ENCODE assay signal across 8 mouse cellular contexts in genomic region chr4:123664021-123664950, GRCm38 (mm10). TPM values are rescaled to one million over a fixed set of nuclear protein-coding genes. Genes with fewer than 3 reads are reported as not detected.
DNase-seq lines count a peak whose midpoint lies in the region; ATAC-seq and TF ChIP-seq lines count a peak whose summit lies in the region.

No protein-coding gene starts in this region.

- no peaks in the 10 kb centered on the region for H3K9me3 ChIP-seq in embryonic facial prominence, embryonic 14.5 days (ENCODE audit: control insufficient read depth, low read length)
- no peaks in the 10 kb centered on the region for H3K9me3 ChIP-seq in heart, embryonic 11.5 days (replicated peaks; ENCODE audit: control insufficient read depth, low read length)
- no peaks in the 10 kb centered on the region for H3K9me3 ChIP-seq in liver, postnatal 0 days (ENCODE audit: low read length)
- no peaks in the 10 kb centered on the region for H3K9me3 ChIP-seq in neural tube, embryonic 13.5 days

- peaks cover 33% of the 10 kb centered on the region for H3K4me1 ChIP-seq in embryonic facial prominence, embryonic 14.5 days (ENCODE audit: control insufficient read depth, insufficient read depth, low read length)
- H3K4me1 ChIP-seq in heart, embryonic 11.5 days (ENCODE audit: control insufficient read depth, insufficient read depth, low read length): peaks cover 27% of the 10 kb centered on the region
- peaks cover 21% of the 10 kb centered on the region for H3K4me1 ChIP-seq in liver, postnatal 0 days (ENCODE audit: insufficient read depth)
- H3K4me1 ChIP-seq in neural tube, embryonic 13.5 days (replicated peaks): peaks cover 59% of the 10 kb centered on the region

- ATAC-seq in CD4-positive, CD25-positive, alpha-beta regulatory T cell, adult 4 months: peak; percentile 85
- peak; percentile 81 for ATAC-seq in embryonic facial prominence, embryonic 14.5 days (ENCODE audit: low read depth)
- ATAC-seq in heart, embryonic 11.5 days (replicated peaks; ENCODE audit: insufficient number of reproducible peaks, low FRiP score, low TSS enrichment): peak; percentile 86
- ATAC-seq in liver, postnatal 0 days: peak; percentile 88
- ATAC-seq in neural tube, embryonic 13.5 days (ENCODE audit: low read depth): peak; percentile 66

- peak overlapping the region; percentile 98 for H3K9ac ChIP-seq in embryonic facial prominence, embryonic 14.5 days (ENCODE audit: low read depth, low read length)
- peak overlapping the region; percentile 99 for H3K9ac ChIP-seq in heart, embryonic 11.5 days (ENCODE audit: low read depth, low read length)
- H3K9ac ChIP-seq in liver, postnatal 0 days (replicated peaks): peak overlapping the region; percentile 82
- H3K9ac ChIP-seq in neural tube, embryonic 13.5 days: peak overlapping the region; percentile 99

- TF ChIP-seq CTCF in liver, postnatal 0 days (IDR thresholded peaks at IDR 0.05; ENCODE audit: low read depth): no peak

- H3K27me3 ChIP-seq in embryonic facial prominence, embryonic 14.5 days (replicated peaks; ENCODE audit: control insufficient read depth, insufficient read depth, low read length): no peaks in the 10 kb centered on the region
- no peaks in the 10 kb centered on the region for H3K27me3 ChIP-seq in heart, embryonic 11.5 days (ENCODE audit: control insufficient read depth, insufficient read depth, low read length)
- no peaks in the 10 kb centered on the region for H3K27me3 ChIP-seq in liver, postnatal 0 days (ENCODE audit: insufficient read depth, low read length)
- H3K27me3 ChIP-seq in neural tube, embryonic 13.5 days: no peaks in the 10 kb centered on the region

- peak; percentile 84 for DNase-seq in adrenal gland, postnatal 25 days
- peak; percentile 78 for DNase-seq in embryonic facial prominence, embryonic 14.5 days (ENCODE audit: low spot score)
- DNase-seq in kidney, adult 9 months: peak; percentile 73
- DNase-seq in liver, postnatal 0 days: peak; percentile 84
- peak; percentile 76 for DNase-seq in testis, postnatal 14 days (ENCODE audit: low spot score)

- peak overlapping the region; percentile 97 for H3K27ac ChIP-seq in embryonic facial prominence, embryonic 14.5 days (replicated peaks; ENCODE audit: low read depth, low read length)
- H3K27ac ChIP-seq in heart, embryonic 11.5 days (ENCODE audit: low read depth, low read length): peak overlapping the region; percentile 100
- H3K27ac ChIP-seq in liver, postnatal 0 days (ENCODE audit: low read depth): peak overlapping the region; percentile 94
- H3K27ac ChIP-seq in neural tube, embryonic 13.5 days (replicated peaks): peak overlapping the region; percentile 99

- no peaks in the 10 kb centered on the region for H3K36me3 ChIP-seq in embryonic facial prominence, embryonic 14.5 days (ENCODE audit: control insufficient read depth, insufficient read depth, low read length)
- H3K36me3 ChIP-seq in heart, embryonic 11.5 days (ENCODE audit: control insufficient read depth, insufficient read depth, low read length): no peaks in the 10 kb centered on the region
- no peaks in the 10 kb centered on the region for H3K36me3 ChIP-seq in liver, postnatal 0 days (replicated peaks; ENCODE audit: insufficient read depth, low read length)
- H3K36me3 ChIP-seq in neural tube, embryonic 13.5 days: no peaks in the 10 kb centered on the region

- H3K4me2 ChIP-seq in embryonic facial prominence, embryonic 14.5 days (ENCODE audit: low read depth, low read length): peak overlapping the region; percentile 58
- H3K4me2 ChIP-seq in heart, embryonic 11.5 days: peak overlapping the region; percentile 92
- peak overlapping the region; percentile 83 for H3K4me2 ChIP-seq in liver, postnatal 0 days (ENCODE audit: low read depth, low read length)
- peak overlapping the region; percentile 87 for H3K4me2 ChIP-seq in neural tube, embryonic 13.5 days

- under 1% methylated on average over 33 of the region's 125 CpGs for WGBS in embryonic facial prominence, embryonic 14.5 days
- WGBS in heart, embryonic 11.5 days (ENCODE audit: insufficient replicate concordance): under 1% methylated on average over 71 of the region's 125 CpGs
- 3% methylated on average over 67 of the region's 125 CpGs for WGBS in liver, postnatal 0 days (ENCODE audit: insufficient replicate concordance)
- WGBS in neural tube, embryonic 13.5 days: under 1% methylated on average over 58 of the region's 125 CpGs

- peak overlapping the region; percentile 99 for H3K4me3 ChIP-seq in embryonic facial prominence, embryonic 14.5 days (ENCODE audit: low read depth, low read length)
- H3K4me3 ChIP-seq in heart, embryonic 11.5 days (ENCODE audit: low read depth, low read length): peak overlapping the region; percentile 96
- peak overlapping the region; percentile 64 for H3K4me3 ChIP-seq in liver, postnatal 0 days (ENCODE audit: low read depth, low read length)
- peak overlapping the region; percentile 94 for H3K4me3 ChIP-seq in neural tube, embryonic 13.5 days

- TF ChIP-seq EP300 in liver, postnatal 0 days (IDR thresholded peaks at IDR 0.05; ENCODE audit: low read depth): no peak

RNA-seq across cellular contexts. Expression of gene Macf1, which starts 19.9 kb away (rescaled TPM):
- polyA plus RNA-seq in CD4-positive, CD25-positive, alpha-beta regulatory T cell, adult 4 months (2017; shearing (Covaris generic)): 100 to 1,000 TPM; 161 to 185 TPM
- 187 and 192 TPM in 2 replicates for total RNA-seq in adrenal gland, postnatal 25 days (2021)
- polyA plus RNA-seq in embryonic facial prominence, embryonic 14.5 days (2014; fragmentation: Nextera tagmentation; extraction: Ambion mirVana): 70.5 and 80.5 TPM in 2 replicates
- polyA plus RNA-seq in heart, embryonic 11.5 days (2014; fragmentation: Nextera tagmentation; extraction: Ambion mirVana): 68.5 and 108 TPM in 2 replicates
- polyA plus RNA-seq in liver, postnatal 0 days (2015; fragmentation: Nextera tagmentation; extraction: Ambion mirVana): 9.8 and 11.3 TPM in 2 replicates
- 57.7 and 59.3 TPM in 2 replicates for polyA plus RNA-seq in neural tube, embryonic 13.5 days (2015; fragmentation: Nextera tagmentation; extraction: Ambion mirVana)

RNA-seq across cellular contexts. Expression of gene Ndufs5, which starts 53.7 kb away (rescaled TPM):
- polyA plus RNA-seq in CD4-positive, CD25-positive, alpha-beta regulatory T cell, adult 4 months (2017; shearing (Covaris generic)): 100 to 1,000 TPM; 104 to 124 TPM
- total RNA-seq in adrenal gland, postnatal 25 days (2021): 222 and 237 TPM in 2 replicates
- 367 and 408 TPM in 2 replicates for polyA plus RNA-seq in embryonic facial prominence, embryonic 14.5 days (2014; fragmentation: Nextera tagmentation; extraction: Ambion mirVana)
- 490 and 495 TPM in 2 replicates for polyA plus RNA-seq in heart, embryonic 11.5 days (2014; fragmentation: Nextera tagmentation; extraction: Ambion mirVana)
- 257 and 261 TPM in 2 replicates for polyA plus RNA-seq in liver, postnatal 0 days (2015; fragmentation: Nextera tagmentation; extraction: Ambion mirVana)
- 469 and 474 TPM in 2 replicates for polyA plus RNA-seq in neural tube, embryonic 13.5 days (2015; fragmentation: Nextera tagmentation; extraction: Ambion mirVana)

Comparison
In these comparisons a context has a peak if more than half of its experiments do, and no peak if none do; other contexts are left out.
1. Peak in every context shown above with its lines: DNase-seq, ATAC-seq, H3K4me3 ChIP-seq and H3K27ac ChIP-seq.